Mouse (Mus musculus): ENCODE results near the gene Oosp2. TPM values are rescaled to one million over a fixed set of nuclear protein-coding genes. Genes with fewer than 3 reads are reported as not detected.

Gene Oosp2
- total RNA-seq, 1 experiment from 2014 or later = not detected

GRCm38 (mm10) chr19:11604603-11605002, 55.8 kb downstream of the Oosp2 start, which contains the start of gene Ms4a6d:
Gene Ms4a6d (minus strand): TSS chr19:11604849.
- no peak for DNase-seq

- DNase-seq = peak; percentile 45
Measured at GRCm38 (mm10) chr19:11602026-11602425, 58.3 kb downstream of the Oosp2 start.

- no peak for DNase-seq
Measured at GRCm38 (mm10) chr19:11601349-11601748, 59.0 kb downstream of the Oosp2 start.

Other genes starting within 250 kb of the Oosp2 start
- gene Ms4a4b, start 217.0 kb downstream of the Oosp2 start, total RNA-seq (2021) = 1.9 and 26.8 TPM in 2 replicates
- gene Ms4a6c, start 191.2 kb downstream of the Oosp2 start, total RNA-seq (2021) = 6.7 and 12.3 TPM in 2 replicates
- 0.44 and 7.2 TPM in 2 replicates for gene Gm8369, start 174.6 kb downstream of the Oosp2 start, total RNA-seq (2021)
- 3.1 and 22.4 TPM in 2 replicates for gene Ms4a6b, start 144.0 kb downstream of the Oosp2 start, total RNA-seq (2021)
- 2.0 and 3.9 TPM in 2 replicates for gene Ms4a4d, start 123.8 kb downstream of the Oosp2 start, total RNA-seq (2021)
- gene Ms4a6d, start 55.7 kb downstream of the Oosp2 start, total RNA-seq (2021) = 2.1 and 2.7 TPM in 2 replicates
- not detected in 2 replicates for gene Ms4a2, start 36.8 kb downstream of the Oosp2 start, total RNA-seq (2021)
- not detected in 2 replicates for gene Ms4a3, start 19.7 kb downstream of the Oosp2 start, total RNA-seq (2021)
- 1.7 and 1.9 TPM in 2 replicates for gene Oosp1, start 30.6 kb upstream of the Oosp2 start, total RNA-seq (2021)
- not detected in 2 replicates for gene Oosp3, start 36.5 kb upstream of the Oosp2 start, total RNA-seq (2021)
- not detected in 2 replicates for gene Gif, start 87.0 kb upstream of the Oosp2 start, total RNA-seq (2021)
- gene Mrpl16, start 109.8 kb upstream of the Oosp2 start, total RNA-seq (2021) = 76.5 and 79.8 TPM in 2 replicates
- 8.0 and 10.1 TPM in 2 replicates for gene Stx3, start 158.8 kb upstream of the Oosp2 start, total RNA-seq (2021)
- gene Olfr1417, start 178.7 kb upstream of the Oosp2 start, total RNA-seq (2021) = not detected in 2 replicates
- gene Olfr1418, start 200.5 kb upstream of the Oosp2 start, total RNA-seq (2021) = not detected in 2 replicates
- not detected in 2 replicates for gene Olfr1419, start 214.5 kb upstream of the Oosp2 start, total RNA-seq (2021)
- gene Olfr1420, start 226.0 kb upstream of the Oosp2 start, total RNA-seq (2021) = not detected in 2 replicates

Measured in adrenal gland, postnatal 14 days (tissue).